In the genomic region with DNA sequence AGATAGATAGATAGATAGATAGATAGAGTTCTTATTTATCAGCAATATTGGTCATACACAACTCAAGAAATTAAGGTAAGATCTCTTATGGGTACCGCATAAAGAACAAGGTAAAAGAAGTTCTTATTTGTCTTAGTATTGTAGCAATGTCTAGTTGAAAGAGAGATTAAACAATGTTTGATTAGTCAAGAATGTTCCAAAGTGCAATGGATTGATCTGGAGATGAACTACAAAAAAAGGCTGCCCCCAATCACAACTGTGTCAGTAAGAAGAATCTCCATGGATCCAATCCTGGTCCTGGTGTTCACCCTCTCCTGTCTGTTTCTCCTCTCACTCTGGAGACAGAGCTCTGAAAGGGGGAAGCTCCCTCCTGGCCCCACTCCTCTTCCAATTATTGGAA, we compare ENCODE assay signal across 13 mouse cellular contexts. TPM values are rescaled to one million over a fixed set of nuclear protein-coding genes. Genes with fewer than 3 reads are reported as not detected.
DNase-seq lines count a peak whose midpoint lies in the region; TF ChIP-seq lines count a peak whose summit lies in the region.
"Not testable (repeated sequence)": the region's sequence is repeated elsewhere in the genome, so short reads cannot be mapped to it uniquely, and the experiment has no call there.
"Had no signal": no experiment of that assay in that cellular context is flagged by ENCODE, and none has a peak within 500 bp of the region (broad histone marks: within the 10 kb centered on the region; RNA-seq: fewer than 3 reads in every experiment).

A gene (plus strand): TSS at position 268 of the 400 bp plus-strand sequence.

- not testable (repeated sequence) for H3K27me3 ChIP-seq in liver, adult 2 months (ENCODE audit: control insufficient read depth, insufficient read depth, low read length)

- H3K27ac ChIP-seq in liver, adult 2 months (replicated peaks; ENCODE audit: insufficient read depth, low read depth, low read length) = peak within 1 kb of the TSS; percentile 85

- DNase-seq in adrenal gland, postnatal 14 days = not testable (repeated sequence)
- peak; percentile 90 for DNase-seq in liver, adult 2 months (ENCODE audit: extremely low read depth, low read depth, low spot score)

- H3K4me3 ChIP-seq in liver, adult 2 months (ENCODE audit: insufficient read depth, low read depth, low read length) = peak within 1 kb of the TSS; percentile 57

- not testable (repeated sequence) for TF ChIP-seq CTCF in liver, adult 2 months (IDR thresholded peaks at IDR 0.05; ENCODE audit: low read depth, low read length)

- not testable (repeated sequence) for H3K79me2 ChIP-seq in liver, adult 2 months (ENCODE audit: control insufficient read depth, insufficient read depth, low read length)

- WGBS in liver, adult 2 months = 28% methylated on average over 1 of the region's 1 CpGs

- TF ChIP-seq POLR2A in liver, adult 2 months (IDR thresholded peaks at IDR 0.05; ENCODE audit: extremely low read depth, insufficient read depth, low read length) = not testable (repeated sequence)

- peak within 1 kb of the TSS; percentile 54 for H3K9ac ChIP-seq in liver, adult 2 months (ENCODE audit: low read depth, low read length)

- not testable (repeated sequence) for H3K36me3 ChIP-seq in liver, adult 2 months (ENCODE audit: control insufficient read depth, insufficient read depth, low read length)

- not testable (repeated sequence) for H3K4me1 ChIP-seq in liver, adult 2 months (ENCODE audit: control insufficient read depth, insufficient read depth, low read length)

RNA-seq across cellular contexts. Expression of the gene that starts here (rescaled TPM):
- 0.45 and 10.0 TPM in 2 replicates for total RNA-seq in adrenal gland, postnatal 14 days (2021)
- total RNA-seq in liver, adult 2 months (2014; rRNA removed) = 1,134 and 2,041 TPM in 2 replicates
- 617 and 644 TPM in 2 replicates for polyA plus RNA-seq in liver, adult 2 months (2012; rRNA removed)
- total RNA-seq: adrenal gland, postnatal 25 days; CH12.LX; ES-E14; G1E; MEL had no signal
- polyA plus RNA-seq: activated CD4-positive, CD25-positive, alpha-beta regulatory T cell, adult 4 months; brain, embryonic 14.5 days; C2C12; CD4-positive, CD25-positive, alpha-beta regulatory T cell, adult 4 months; cerebellum, adult 2 months; G1E; Patski had no signal

Comparison
In these comparisons a context has a peak if more than half of its experiments do, and no peak if none do; other contexts are left out.
1. RNA of the gene that starts here (total RNA-seq): 1,134 to 2,041 TPM in liver, adult 2 months; 0.45 to 10.0 TPM in adrenal gland, postnatal 14 days; every median in the first group is over 100 times any median in the second.